In the genomic region with DNA sequence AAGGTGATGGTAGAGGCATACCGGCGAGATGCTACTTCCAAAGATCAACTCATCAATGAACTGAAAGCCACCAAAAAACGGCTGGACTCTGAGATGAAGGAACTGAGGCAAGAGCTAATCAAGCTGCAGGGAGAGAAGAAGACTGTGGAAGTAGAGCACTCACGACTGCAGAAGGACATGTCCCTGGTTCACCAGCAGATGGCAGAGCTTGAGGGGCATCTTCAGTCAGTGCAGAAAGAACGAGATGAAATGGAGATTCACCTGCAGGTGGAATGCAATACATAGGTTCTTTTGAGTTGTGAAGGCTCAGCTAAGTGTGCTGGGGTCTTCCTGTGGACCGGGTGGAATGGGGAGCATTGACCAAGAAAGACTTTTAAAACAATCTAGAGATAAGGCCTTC, we compare ENCODE assay signal across 12 mouse cellular contexts. TPM values are rescaled to one million over a fixed set of nuclear protein-coding genes. Genes with fewer than 3 reads are reported as not detected.
DNase-seq lines count a peak whose midpoint lies in the region; TF ChIP-seq lines count a peak whose summit lies in the region.
"Had no signal": no experiment of that assay in that cellular context is flagged by ENCODE, and none has a peak within 500 bp of the region (broad histone marks: within the 10 kb centered on the region; RNA-seq: fewer than 3 reads in every experiment).

No protein-coding gene starts in this region.

- TF ChIP-seq POLR2A in thymus, adult 2 months (IDR thresholded peaks at IDR 0.05; ENCODE audit: control insufficient read depth, extremely low read depth, insufficient read depth, low read length, poor library complexity) = no peak
- TF ChIP-seq POLR2A in embryonic fibroblast, embryonic 13.5 days (IDR thresholded peaks at IDR 0.05; ENCODE audit: low read depth, low read length) = no peak

- no peak for DNase-seq in gastrocnemius, adult 2 months
- no peak for DNase-seq in gastrocnemius, postnatal 14 days
- peak; percentile 6 for DNase-seq in thymus, adult 2 months
- DNase-seq in thymus, postnatal 25 days = no peak
- DNase-seq in frontal cortex, adult 2 months (ENCODE audit: extremely low spot score in 1 of 2, low spot score in 1 of 2) = no peak
- DNase-seq in gastrocnemius, postnatal 10 days = no peak
- DNase-seq in layer of hippocampus, postnatal 14 days (ENCODE audit: low spot score in 2 of 2) = no peak
- DNase-seq: heart, postnatal 10 days had no signal

- 77% methylated on average over 6 of the region's 6 CpGs for WGBS in thymus, adult 2 months

- peaks cover 71% of the 10 kb centered on the region for H3K36me3 ChIP-seq in thymus, adult 2 months (ENCODE audit: control insufficient read depth, insufficient read depth, low read length)

- peak; percentile 42 for TF ChIP-seq CTCF in gastrocnemius, adult 2 months (IDR thresholded peaks at IDR 0.05)
- TF ChIP-seq CTCF in thymus, adult 2 months (IDR thresholded peaks at IDR 0.05; ENCODE audit: borderline replicate concordance, control insufficient read depth, extremely low read depth, insufficient read depth, low read length, poor library complexity) = no peak
- peak; percentile 50; the same call in 1 of the 2 replicates for TF ChIP-seq CTCF in embryonic fibroblast, embryonic 13.5 days (IDR thresholded peaks at IDR 0.05; ENCODE audit: borderline replicate concordance, insufficient read depth, low read length)

- no peaks in the 10 kb centered on the region for H3K27me3 ChIP-seq in thymus, adult 2 months (ENCODE audit: control insufficient read depth, insufficient read depth, low read length)
- H3K27me3 ChIP-seq: liver, embryonic 15.5 days had no signal

- no peak overlapping the region for H3K4me3 ChIP-seq in gastrocnemius, adult 2 months
- no peak overlapping the region for H3K4me3 ChIP-seq in thymus, adult 2 months (ENCODE audit: control insufficient read depth, insufficient read depth, low read length)
- H3K4me3 ChIP-seq in embryonic fibroblast, embryonic 13.5 days (ENCODE audit: insufficient read depth, low read length) = no peak overlapping the region
- H3K4me3 ChIP-seq: forebrain, embryonic 10.5 days; liver, embryonic 15.5 days; myocyte had no signal

- intact Hi-C loops in gastrocnemius, adult 2 months (cut with DNase I) = no loop called here
- intact Hi-C loops in gastrocnemius, postnatal 14 days (cut with DNase I; ENCODE audit: low total_unique reads) = no loop called here

- H3K4me1 ChIP-seq in thymus, adult 2 months (replicated peaks; ENCODE audit: control insufficient read depth, insufficient read depth, low read length) = no peaks in the 10 kb centered on the region
- no peaks in the 10 kb centered on the region for H3K4me1 ChIP-seq in embryonic fibroblast, embryonic 13.5 days (ENCODE audit: control insufficient read depth, insufficient read depth, low read length)
- H3K4me1 ChIP-seq: forebrain, embryonic 10.5 days; liver, embryonic 15.5 days had no signal

- H3K27ac ChIP-seq in gastrocnemius, adult 2 months = no peak overlapping the region
- H3K27ac ChIP-seq in thymus, adult 2 months (ENCODE audit: control insufficient read depth, insufficient read depth, low read length) = no peak overlapping the region
- H3K27ac ChIP-seq in embryonic fibroblast, embryonic 13.5 days (ENCODE audit: insufficient read depth, low read length) = no peak overlapping the region
- H3K27ac ChIP-seq: forebrain, embryonic 10.5 days; liver, embryonic 15.5 days had no signal

RNA-seq across cellular contexts. Expression of a gene that starts 26.0 kb away (rescaled TPM):
- total RNA-seq in gastrocnemius, adult 2 months (2021) = 10 to 100 TPM; 29.4 to 33.3 TPM
- 10 to 100 TPM; 20.9 to 21.2 TPM for total RNA-seq in gastrocnemius, postnatal 14 days (2021)
- polyA plus RNA-seq in thymus, adult 2 months (2012; rRNA removed) = 12.9 and 13.5 TPM in 2 replicates
- 37.2 and 37.3 TPM in 2 replicates for polyA plus RNA-seq in embryonic fibroblast, embryonic 13.5 days (2011; ENCODE audit: insufficient read length, low read depth, missing spikeins)
- polyA plus RNA-seq in frontal cortex, adult 2 months (2012; rRNA removed) = 16.2 and 20.4 TPM in 2 replicates
- 10 to 100 TPM; 23.4 to 28.1 TPM for total RNA-seq in gastrocnemius, postnatal 10 days (2021)
- 10 to 100 TPM; 33.2 to 33.9 TPM for total RNA-seq in layer of hippocampus, postnatal 14 days (2021)

RNA-seq across cellular contexts. Expression of a gene that starts 28.3 kb away (rescaled TPM):
- 10 to 100 TPM; 40.8 to 42.0 TPM for total RNA-seq in gastrocnemius, adult 2 months (2021)
- 10 to 100 TPM; 32.2 to 34.4 TPM for total RNA-seq in gastrocnemius, postnatal 14 days (2021)
- 11.5 and 12.3 TPM in 2 replicates for polyA plus RNA-seq in thymus, adult 2 months (2012; rRNA removed)
- 49.2 and 54.9 TPM in 2 replicates for polyA plus RNA-seq in embryonic fibroblast, embryonic 13.5 days (2011; ENCODE audit: insufficient read length, low read depth, missing spikeins)
- 17.9 and 20.8 TPM in 2 replicates for polyA plus RNA-seq in frontal cortex, adult 2 months (2012; rRNA removed)
- total RNA-seq in gastrocnemius, postnatal 10 days (2021) = 10 to 100 TPM; 38.7 to 39.5 TPM
- total RNA-seq in layer of hippocampus, postnatal 14 days (2021) = 10 to 100 TPM; 44.1 to 46.2 TPM
